Mouse (Mus musculus) stomach, postnatal 0 days (tissue): ENCODE results near the gene C5ar1. TPM values are rescaled to one million over a fixed set of nuclear protein-coding genes. Genes with fewer than 3 reads are reported as not detected.
A peak's percentile ranks its signal among the peaks of the same experiment; 100 is the strongest.
"Not testable (repeated sequence)": the region's sequence is repeated elsewhere in the genome, so short reads cannot be mapped to it uniquely, and the experiment has no call there.

ENCODE experiments used
- ATAC-seq: fragments of 200-750 bp; cut with Nextera tagmentation; 2 replicates; pipeline ENCODE4 v1.8.0; 2017; ENCODE audit not compliant: low FRiP score, low TSS enrichment
- DNase-seq: peaks from one replicate; pipeline ENCODE4 v3.0.0-alpha.2; 2016; ENCODE audit warnings: low spot score
- H3K27ac ChIP-seq: fragments of 300-500 bp; sonication (generic); replicated peaks from 2 replicates; pipeline ENCODE4 v1.5.1; 2014; ENCODE audit warnings: mild to moderate bottlenecking, control low read depth
- H3K27me3 ChIP-seq: fragments of 300-500 bp; sonication (generic); 2 replicates; pipeline ENCODE4 v1.6.1; 2014; ENCODE audit warnings: low read length; ENCODE audit not compliant: control insufficient read depth, insufficient read depth
- H3K36me3 ChIP-seq: fragments of 300-500 bp; sonication (generic); 2 replicates; pipeline ENCODE4 v1.6.1; 2014; ENCODE audit warnings: low read length, mixed read lengths; ENCODE audit not compliant: control insufficient read depth, insufficient read depth
- H3K4me1 ChIP-seq: fragments of 300-500 bp; sonication (generic); replicated peaks from 2 replicates; pipeline ENCODE4 v1.6.1; 2014; ENCODE audit warnings: antibody characterized with exemption; ENCODE audit not compliant: control insufficient read depth, insufficient read depth
- H3K4me2 ChIP-seq: fragments of 300-500 bp; sonication (generic); replicated peaks from 2 replicates; pipeline ENCODE4 v1.6.1; 2014; ENCODE audit warnings: low read depth, mild to moderate bottlenecking, control low read depth, moderate library complexity
- H3K4me3 ChIP-seq: fragments of 300-500 bp; sonication (generic); 2 replicates; pipeline ENCODE4 v1.5.1; 2014; ENCODE audit warnings: low read depth, low read length, control low read depth
- H3K9ac ChIP-seq: fragments of 300-500 bp; sonication (generic); 2 replicates; pipeline ENCODE4 v1.6.1; 2014; ENCODE audit warnings: mild to moderate bottlenecking, low read length, control low read depth, mixed read lengths
- H3K9me3 ChIP-seq: fragments of 300-500 bp; sonication (generic); 2 replicates; pipeline ENCODE4 v1.6.1; 2016; ENCODE audit warnings: low read length; ENCODE audit not compliant: control insufficient read depth
- CTCF ChIP-seq: IDR thresholded peaks from 2 replicates; pipeline ENCODE4 v1.5.1; 2016; ENCODE audit warnings: antibody characterized with exemption, low read depth, mild to moderate bottlenecking, moderate library complexity
- EP300 ChIP-seq: optimal IDR thresholded peaks from 2 replicates; pipeline ENCODE3; 2016; ENCODE audit warnings: antibody characterized with exemption
- WGBS: fragments of 180-500 bp; shearing (Covaris S2); extraction: QIAGEN DNeasy Blood & Tissue Kit; methylation state at CpG from one replicate; pipeline ENCODE4 v1.1.7; 2014; 5-methylcytosine and 5-hydroxymethylcytosine counted together
- polyA plus RNA-seq: library from polyadenylated mRNA; unstranded; fragments of >200 nt; fragmentation: Nextera tagmentation; extraction: Ambion mirVana; gene quantifications from 2 replicates; pipeline ENCODE4 v1.2.1, GENCODE M21; 2015

The C5ar1 gene
- polyA plus RNA-seq, 1 experiment from 2014 or later = 2.0 TPM

- H3K4me2 ChIP-seq = no peak overlapping the region
- H3K36me3 ChIP-seq = no peaks in the 10 kb centered on the region
- ATAC-seq (no peak), DNase-seq (peak; percentile 74)
- no peaks in the 10 kb centered on the region for H3K27me3 ChIP-seq
- H3K9me3 ChIP-seq = no peaks in the 10 kb centered on the region
- TF ChIP-seq EP300 = no peak
- peak; percentile 85 for TF ChIP-seq CTCF
- no peaks in the 10 kb centered on the region for H3K4me1 ChIP-seq
- H3K9ac ChIP-seq = no peak overlapping the region
- no peak overlapping the region for H3K4me3 ChIP-seq
- 28% methylated on average over 8 of the region's 8 CpGs for WGBS
- no peak overlapping the region for H3K27ac ChIP-seq
Observed at GRCm38 (mm10) chr7:16263015-16263787, 3.9 kb upstream of the C5ar1 start.

- H3K36me3 ChIP-seq = no peaks in the 10 kb centered on the region
- no peak overlapping the region for H3K27ac ChIP-seq
- peak; percentile 64; the same call in 1 of the 2 replicates for ATAC-seq
- H3K4me1 ChIP-seq = no peaks in the 10 kb centered on the region
- H3K9ac ChIP-seq = no peak overlapping the region
- no peak overlapping the region for H3K4me2 ChIP-seq
- H3K27me3 ChIP-seq = no peaks in the 10 kb centered on the region
- no peaks in the 10 kb centered on the region for H3K9me3 ChIP-seq
- DNase-seq = peak; percentile 30
- no peak for TF ChIP-seq EP300
- TF ChIP-seq CTCF = no peak
- no peak overlapping the region for H3K4me3 ChIP-seq
- 74% methylated on average over 1 of the region's 1 CpGs for WGBS
Observed at GRCm38 (mm10) chr7:16261097-16261496, 1.8 kb upstream of the C5ar1 start.

GRCm38 (mm10) chr7:16257830-16258229 is 1.5 kb downstream of the C5ar1 start:
- Histone ChIP-seq H3K27ac (no peak overlapping the region), H3K4me2 (no peak overlapping the region), H3K9me3 (no peaks in the 10 kb centered on the region), H3K4me1 (no peaks in the 10 kb centered on the region), H3K27me3 (no peaks in the 10 kb centered on the region), H3K36me3 (no peaks in the 10 kb centered on the region), H3K9ac (no peak overlapping the region), H3K4me3 (no peak overlapping the region)
- no peak for ATAC-seq
- DNase-seq = no peak
- 82% methylated on average over 11 of the region's 11 CpGs for WGBS
- TF ChIP-seq EP300 = no peak
- no peak for TF ChIP-seq CTCF

- not testable (repeated sequence) for H3K4me3 ChIP-seq, DNase-seq, H3K4me2 ChIP-seq, H3K27ac ChIP-seq, ATAC-seq, H3K36me3 ChIP-seq, H3K4me1 ChIP-seq, H3K9me3 ChIP-seq, H3K27me3 ChIP-seq, H3K9ac ChIP-seq
- WGBS = 85% methylated on average over 4 of the region's 4 CpGs
Observed at GRCm38 (mm10) chr7:16255963-16256362, 3.4 kb downstream of the C5ar1 start.

GRCm38 (mm10) chr7:16254195-16254594 is 5.1 kb downstream of the C5ar1 start:
- H3K4me1 ChIP-seq = no peaks in the 10 kb centered on the region
- no peaks in the 10 kb centered on the region for H3K27me3 ChIP-seq
- no peak overlapping the region for H3K4me3 ChIP-seq
- ATAC-seq (no peak), DNase-seq (no peak)
- H3K4me2 ChIP-seq = no peak overlapping the region
- 41% methylated on average over 4 of the region's 4 CpGs for WGBS
- no peak overlapping the region for H3K27ac ChIP-seq
- no peaks in the 10 kb centered on the region for H3K36me3 ChIP-seq
- H3K9ac ChIP-seq = no peak overlapping the region
- H3K9me3 ChIP-seq = no peaks in the 10 kb centered on the region
- no peak for TF ChIP-seq CTCF
- TF ChIP-seq EP300 = no peak

GRCm38 (mm10) chr7:16250687-16251086 is 8.7 kb downstream of the C5ar1 start:
- DNase-seq (no peak), ATAC-seq (no peak)
- Histone ChIP-seq H3K36me3 (no peaks in the 10 kb centered on the region), H3K4me3 (no peak overlapping the region), H3K9me3 (no peaks in the 10 kb centered on the region), H3K27me3 (no peaks in the 10 kb centered on the region), H3K4me1 (no peaks in the 10 kb centered on the region), H3K27ac (no peak overlapping the region), H3K4me2 (no peak overlapping the region), H3K9ac (no peak overlapping the region)
- TF ChIP-seq EP300 = no peak
- TF ChIP-seq CTCF = no peak
- WGBS = 80% methylated on average over 5 of the region's 5 CpGs
